Mouse (Mus musculus) lung, adult 10 weeks (tissue): ENCODE data around the gene Sel1l3. TPM values are rescaled to one million over a fixed set of nuclear protein-coding genes. Genes with fewer than 3 reads are reported as not detected.

Experiments used
- polyA plus RNA-seq: library from polyadenylated mRNA; stranded (reverse); fragments of 350-450 nt; fragmentation: Illumina TruSeq; extraction: RNeasy Lipid Tissue Mini Kit (QIAGEN cat#74804); gene quantifications from one replicate; pipeline ENCODE4 v1.2.3, GENCODE M21; 2014; ENCODE audit warnings: low read depth, low replicate concordance; ENCODE audit not compliant: insufficient read depth

Gene Sel1l3
- polyA plus RNA-seq, result 1.1 TPM

GRCm38 (mm10) chr5:53213711-53214352 lies at the start of gene Sel1l3:
Gene Sel1l3, minus strand, starts transcription at chr5:53213927.

Other genes with a start within 250 kb of the Sel1l3 start
- 453 TPM for gene Slc34a2, start 175.8 kb downstream of the Sel1l3 start, polyA plus RNA-seq
- gene Smim20, start 53.2 kb upstream of the Sel1l3 start, polyA plus RNA-seq, result 45.6 TPM